Mouse (Mus musculus) midbrain, embryonic 10.5 days (tissue): ENCODE data around the gene Chst8. TPM values are rescaled to one million over a fixed set of nuclear protein-coding genes. Genes with fewer than 3 reads are reported as not detected.

Source experiments
- polyA plus RNA-seq: library from polyadenylated mRNA; unstranded; fragments of >200 nt; fragmentation: Nextera tagmentation; extraction: Ambion mirVana; gene quantifications from 2 replicates; pipeline ENCODE4 v1.2.1, GENCODE M21; 2016

The Chst8 gene
- polyA plus RNA-seq, 1 experiment from 2014 or later: 5.3 TPM

Other genes starting within 250 kb of the Chst8 start
- gene Kctd15, start 156.0 kb downstream of the Chst8 start, polyA plus RNA-seq: 36.8 and 44.6 TPM in 2 replicates
- 73.7 and 73.9 TPM in 2 replicates for gene Pepd, start 99.7 kb upstream of the Chst8 start, polyA plus RNA-seq
- 44.9 and 45.7 TPM in 2 replicates for gene Cebpg, start 243.9 kb upstream of the Chst8 start, polyA plus RNA-seq